Mouse (Mus musculus) spleen, postnatal 10 days (tissue): ENCODE measurements around the gene Sult1d1.
"Not testable (repeated sequence)": the region's sequence is repeated elsewhere in the genome, so short reads cannot be mapped to it uniquely, and the experiment has no call there.

Source experiments
- DNase-seq, 2 experiments: peaks; one replicate each; pipeline ENCODE4 v3.0.0; 2021 to 2022; ENCODE audit warnings: low spot score in 2 of 2

Gene Sult1d1

GRCm38 (mm10) chr5:87568845-87569244, at the start of gene Sult1d1:
Sult1d1 (minus strand) TSS chr5:87569027.
- DNase-seq = no peak

DNA sequence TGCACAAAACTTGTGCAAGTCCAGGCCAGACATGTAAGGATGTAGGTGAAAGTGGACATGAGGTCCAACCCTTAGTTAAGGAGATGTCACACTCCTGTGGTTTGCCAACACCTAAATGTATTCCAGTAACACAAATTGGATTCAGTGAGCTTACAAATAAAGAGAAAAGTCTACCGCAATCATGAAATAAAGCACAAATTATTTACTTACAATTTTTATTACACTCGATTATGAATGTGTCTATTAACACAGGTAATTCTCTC, 46.2 kb upstream of the Sult1d1 start:
- DNase-seq = no peak

GRCm38 (mm10) chr5:87614364-87615127, 45.7 kb upstream of the Sult1d1 start:
- no peak for DNase-seq

GRCm38 (mm10) chr5:87601018-87601417, 32.2 kb upstream of the Sult1d1 start:
- DNase-seq = no peak

GRCm38 (mm10) chr5:87597891-87598290, 29.1 kb upstream of the Sult1d1 start:
- no peak for DNase-seq

GRCm38 (mm10) chr5:87591494-87591893, 22.7 kb upstream of the Sult1d1 start, which contains the start of gene Sult1e1:
Sult1e1 (minus strand) TSS chr5:87591594.
- DNase-seq = no peak

DNA sequence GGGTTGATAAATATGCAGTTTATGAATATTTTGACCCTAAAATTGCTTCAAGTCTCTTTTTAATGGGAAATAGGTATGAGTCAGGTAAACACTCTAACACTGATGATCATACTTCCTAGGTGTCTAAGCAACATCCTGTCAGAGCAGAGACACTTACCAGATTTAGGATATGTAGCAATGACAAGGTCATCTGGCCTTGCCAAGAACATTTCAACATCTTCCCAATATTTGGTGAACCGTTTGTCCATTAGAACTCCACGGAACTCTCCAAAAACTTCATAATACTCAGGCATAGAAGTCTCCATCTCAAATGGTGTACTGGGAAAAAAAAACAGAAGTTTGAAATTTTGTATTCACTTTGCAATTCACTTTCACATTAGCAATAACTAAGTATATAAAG, 21.1 kb upstream of the Sult1d1 start:
- no peak for DNase-seq

DNA sequence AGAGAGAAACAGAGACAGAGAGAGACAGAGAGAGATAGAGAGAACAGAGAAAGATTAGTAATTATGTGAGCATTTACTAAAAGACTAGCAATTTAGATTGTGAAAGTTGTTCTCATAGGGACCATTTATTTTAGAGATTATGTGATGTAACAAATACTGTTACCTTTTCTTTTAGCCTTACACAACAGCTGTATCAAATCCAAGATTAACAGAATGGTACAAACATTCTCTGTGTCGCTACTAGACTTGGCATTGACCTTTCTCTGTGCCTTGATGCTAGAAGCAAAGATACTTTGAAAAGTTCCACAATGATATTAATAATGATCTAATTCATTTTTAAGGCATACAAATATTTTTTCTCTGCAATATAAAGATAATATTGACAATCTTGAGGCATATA, 11.6 kb upstream of the Sult1d1 start:
- DNase-seq = no peak

DNA sequence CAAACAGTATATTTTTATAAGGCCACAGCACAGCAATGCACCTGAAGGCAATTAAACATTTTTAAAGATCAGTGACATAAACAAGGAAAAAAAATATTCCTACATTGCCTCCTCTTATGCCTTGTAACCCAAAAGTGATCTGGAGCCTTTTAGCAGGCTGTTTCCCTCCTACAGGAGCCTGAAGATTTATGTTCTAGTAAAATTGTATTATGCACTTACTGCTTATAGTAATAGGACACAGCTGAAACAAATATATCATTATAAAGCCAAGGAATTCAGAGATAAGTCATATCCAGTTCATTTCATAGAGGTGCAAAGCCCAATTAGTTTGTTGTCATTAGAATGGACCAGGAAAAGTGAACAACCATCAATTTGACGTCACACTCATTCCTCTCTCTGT, 5.3 kb upstream of the Sult1d1 start:
- no peak for DNase-seq

- DNase-seq = no peak
Measured at GRCm38 (mm10) chr5:87573490-87573889, 4.7 kb upstream of the Sult1d1 start.

DNA sequence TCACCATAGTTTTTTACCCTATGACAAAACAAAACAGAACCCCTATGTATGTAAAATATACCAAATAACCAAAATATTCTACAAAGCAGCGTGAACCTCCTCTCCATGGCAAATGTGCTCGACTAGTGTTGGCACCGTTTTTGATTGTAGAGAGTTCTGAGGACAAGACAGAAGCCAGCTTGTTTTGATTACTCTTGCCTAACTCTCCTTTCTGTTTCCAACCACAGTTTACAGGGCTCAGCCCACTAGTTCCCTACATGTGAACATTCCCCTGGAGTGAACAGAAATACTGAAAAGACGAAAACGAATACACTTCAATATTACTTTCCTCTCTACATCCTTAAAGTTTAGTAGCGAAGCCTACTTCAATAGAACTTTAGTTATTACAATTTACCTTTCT, 4.0 kb upstream of the Sult1d1 start:
- no peak for DNase-seq

DNA sequence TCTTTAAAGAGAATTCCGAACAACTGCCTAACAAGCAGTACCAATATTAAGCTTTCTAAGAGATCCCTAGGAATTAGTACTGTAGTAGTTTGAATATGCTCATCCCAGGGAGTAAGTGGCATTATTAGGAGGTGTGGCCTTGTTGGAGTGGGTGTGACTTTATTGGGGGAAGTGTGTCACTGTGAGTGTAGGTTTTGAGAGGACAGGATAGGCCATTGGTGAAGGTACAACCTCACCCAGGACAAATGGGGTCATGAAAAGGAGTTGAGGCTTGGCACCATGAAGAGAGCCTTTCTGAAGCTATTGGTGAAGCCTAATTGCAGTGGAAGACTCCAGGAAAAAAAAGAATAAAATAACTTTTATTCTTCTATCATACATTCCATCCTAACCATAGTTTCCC, 1.5 kb downstream of the Sult1d1 start:
- DNase-seq = no peak

DNA sequence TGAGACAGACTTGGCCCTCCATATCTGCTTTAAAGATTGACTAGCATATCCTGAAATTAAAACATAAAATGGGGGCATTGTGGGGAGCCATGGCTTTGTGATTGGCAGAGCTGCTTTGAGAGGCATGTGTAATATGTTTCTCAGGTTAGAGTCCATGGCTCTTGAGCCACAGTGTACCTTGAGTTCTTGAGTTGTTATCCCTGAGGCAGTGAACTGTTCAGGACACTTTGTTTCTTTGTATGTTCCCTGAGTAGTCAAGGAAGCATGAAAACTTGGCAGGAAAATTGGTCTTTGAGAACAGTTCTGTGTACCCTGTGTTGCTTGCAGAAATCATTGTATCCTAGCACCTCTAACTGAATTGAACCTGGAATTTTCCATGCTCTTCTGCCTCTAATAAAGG, 5.9 kb downstream of the Sult1d1 start:
- no peak for DNase-seq

- DNase-seq = no peak
Measured at GRCm38 (mm10) chr5:87562526-87562925, 6.3 kb downstream of the Sult1d1 start.

DNA sequence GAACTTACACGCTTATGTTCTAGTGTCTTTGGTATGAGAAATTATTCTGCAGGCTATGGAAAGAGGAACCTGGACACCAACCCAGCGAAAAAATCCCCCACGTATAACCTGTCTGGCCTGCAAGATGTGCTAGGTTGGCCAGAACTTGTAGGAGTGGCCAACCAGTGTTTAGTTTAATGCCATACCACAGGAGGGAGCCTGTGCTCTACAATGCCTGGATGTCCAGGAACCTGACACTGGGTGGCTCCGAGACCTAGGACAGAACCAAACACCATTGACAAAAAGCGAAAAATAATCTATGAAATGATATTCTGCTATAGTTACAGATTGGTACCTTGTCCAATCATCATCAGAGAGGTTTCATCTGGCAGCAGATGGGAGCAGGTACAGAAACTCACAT, 8.7 kb downstream of the Sult1d1 start:
- DNase-seq = no peak

DNA sequence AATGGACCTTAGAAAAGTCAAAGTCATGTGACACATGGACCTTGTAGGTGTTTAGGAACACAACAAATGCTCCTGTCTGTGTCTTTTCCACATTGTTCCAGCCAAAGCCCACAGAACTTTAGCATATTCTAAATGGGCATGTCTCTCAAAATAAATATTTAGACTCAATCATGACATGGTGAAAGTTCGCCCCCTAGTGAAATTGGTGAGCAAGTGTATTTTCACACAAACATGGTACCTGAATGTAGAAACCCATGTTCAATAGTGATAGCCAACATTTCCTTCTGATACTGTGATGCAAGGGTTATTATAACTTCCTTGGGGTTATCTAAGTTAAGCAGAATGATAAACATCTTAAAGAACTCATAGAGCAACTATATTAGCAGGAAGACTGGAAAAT, 17.9 kb downstream of the Sult1d1 start:
- DNase-seq = no peak

- DNase-seq = no peak
Measured at GRCm38 (mm10) chr5:87538111-87538510, 30.7 kb downstream of the Sult1d1 start, which contains the start of gene Sult1b1. Sult1b1 (minus strand) TSS chr5:87538195.

- no peak for DNase-seq
Measured at GRCm38 (mm10) chr5:87535994-87536644, 32.7 kb downstream of the Sult1d1 start.

DNA sequence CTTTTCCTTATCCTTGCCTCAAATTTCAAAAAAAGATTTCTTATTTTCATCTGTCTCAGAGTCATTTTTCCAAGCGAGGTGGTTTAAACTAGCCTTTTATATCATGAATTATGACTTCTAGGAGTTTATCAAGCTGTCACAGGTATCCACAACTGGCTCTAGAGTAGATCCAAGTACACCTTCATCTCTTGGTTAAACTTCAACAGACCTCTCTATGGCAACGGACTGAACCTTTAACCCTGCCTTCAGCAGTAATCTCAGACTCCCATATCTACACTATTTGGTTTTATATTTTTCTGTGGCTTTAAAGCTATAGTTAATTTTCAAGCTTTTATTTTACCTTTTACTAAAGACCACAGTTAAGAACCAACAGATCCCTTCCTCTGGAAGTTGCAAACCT, 36.5 kb downstream of the Sult1d1 start:
- DNase-seq = no peak

DNA sequence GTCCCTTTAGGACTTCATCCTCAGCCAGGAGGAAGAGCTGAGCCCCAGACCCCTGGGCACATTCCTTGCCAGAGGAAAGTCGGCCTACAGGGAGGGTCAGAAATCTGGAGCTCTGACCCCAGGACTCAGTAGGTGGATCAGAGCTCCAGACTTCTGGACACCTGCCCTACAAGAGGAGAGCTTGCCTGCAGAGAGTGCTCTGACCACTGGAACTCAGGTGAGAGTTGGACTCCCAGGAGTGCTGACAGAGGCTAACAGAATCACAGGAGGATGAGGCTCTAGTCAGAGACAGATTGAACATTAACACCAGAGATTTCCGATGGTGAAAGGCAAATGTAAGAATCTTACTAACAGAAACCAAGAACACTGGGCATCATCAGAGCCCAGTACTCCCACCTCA, 45.3 kb downstream of the Sult1d1 start:
- not testable (repeated sequence) for DNase-seq

DNA sequence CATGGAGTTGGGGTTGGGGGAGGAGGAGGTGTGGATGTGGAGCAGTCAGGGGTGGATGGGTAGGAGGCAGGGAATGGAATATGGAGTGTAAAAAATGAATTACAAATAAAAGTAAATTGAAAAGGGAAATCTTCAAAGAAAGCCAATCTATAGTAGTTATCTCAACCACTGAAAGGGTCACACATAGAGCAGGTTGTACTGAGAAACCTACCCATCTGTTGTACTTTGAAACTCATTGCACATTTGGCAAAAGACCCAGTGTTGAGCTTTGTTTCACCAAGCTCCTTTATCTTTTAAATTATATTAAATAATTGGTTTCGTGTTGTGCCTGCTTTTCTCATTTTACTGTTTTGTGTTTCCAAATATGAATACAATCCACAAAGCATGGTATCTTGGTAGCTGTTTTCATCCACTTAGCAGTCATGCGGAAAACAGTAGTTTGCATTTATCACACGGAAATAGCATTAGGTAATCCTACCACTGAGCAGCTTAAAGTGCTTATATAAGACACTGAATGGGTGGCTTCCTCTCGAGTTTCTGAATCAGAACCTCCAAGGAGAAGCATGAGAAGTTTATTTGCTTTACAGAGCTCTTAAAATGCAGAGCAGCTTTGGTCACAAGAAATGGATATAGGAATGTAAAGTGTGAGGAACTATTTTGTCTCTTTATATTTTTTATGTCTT, 62.9 kb downstream of the Sult1d1 start:
- no peak for DNase-seq
